In genomic region chr16:14451374-14452046, GRCm38 (mm10) we compare ENCODE assay signal across 10 mouse cellular contexts.
DNase-seq lines count a peak whose midpoint lies in the region; ATAC-seq lines count a peak whose summit lies in the region.
"Had no signal": no experiment of that assay in that cellular context is flagged by ENCODE, and none has a peak within 500 bp of the region (broad histone marks: within the 10 kb centered on the region; RNA-seq: fewer than 3 reads in every experiment).

No protein-coding gene starts in this region.

- H3K36me3 ChIP-seq in kidney, embryonic 16.5 days (ENCODE audit: insufficient read depth, low read length) = peaks cover 7% of the 10 kb centered on the region
- H3K36me3 ChIP-seq in intestine, embryonic 14.5 days (ENCODE audit: control insufficient read depth, insufficient read depth, low read length) = peaks cover 4% of the 10 kb centered on the region; the same call in 1 of the 2 replicates

- no peak overlapping the region for H3K27ac ChIP-seq in kidney, embryonic 16.5 days (ENCODE audit: low read length)
- 0 out of 2 replicates have a peak overlapping the region, but pooled peaks have one; percentile 27 for H3K27ac ChIP-seq in intestine, embryonic 14.5 days (ENCODE audit: low read depth)
- H3K27ac ChIP-seq: macrophage had no signal

- no peaks in the 10 kb centered on the region for H3K9me3 ChIP-seq in kidney, embryonic 16.5 days (ENCODE audit: low read length)
- no peaks in the 10 kb centered on the region for H3K9me3 ChIP-seq in intestine, embryonic 14.5 days (ENCODE audit: control insufficient read depth, low read length)

- H3K4me1 ChIP-seq in kidney, embryonic 16.5 days (ENCODE audit: insufficient read depth, low read length) = no peaks in the 10 kb centered on the region
- no peaks in the 10 kb centered on the region for H3K4me1 ChIP-seq in intestine, embryonic 14.5 days (replicated peaks; ENCODE audit: control insufficient read depth, insufficient read depth, low read length)

- 73% methylated on average over 5 of the region's 5 CpGs for WGBS in kidney, embryonic 16.5 days
- WGBS in intestine, embryonic 14.5 days = 55% methylated on average over 5 of the region's 5 CpGs

- H3K27me3 ChIP-seq in kidney, embryonic 16.5 days (ENCODE audit: insufficient read depth, low read length) = no peaks in the 10 kb centered on the region
- no peaks in the 10 kb centered on the region for H3K27me3 ChIP-seq in intestine, embryonic 14.5 days (replicated peaks; ENCODE audit: control insufficient read depth, insufficient read depth, low read length)

- ATAC-seq in kidney, embryonic 16.5 days (ENCODE audit: low FRiP score, low TSS enrichment) = peak; percentile 66
- ATAC-seq in intestine, embryonic 14.5 days (replicated peaks; ENCODE audit: low FRiP score, low TSS enrichment, low read depth) = peak; percentile 42; the same call in 1 of the 2 replicates

- H3K4me3 ChIP-seq in kidney, embryonic 16.5 days (ENCODE audit: low read length) = no peak overlapping the region
- no peak overlapping the region for H3K4me3 ChIP-seq in intestine, embryonic 14.5 days (ENCODE audit: low read depth, low read length)

- H3K4me2 ChIP-seq in kidney, embryonic 16.5 days (replicated peaks; ENCODE audit: low read depth, low read length) = no peak overlapping the region
- H3K4me2 ChIP-seq in intestine, embryonic 14.5 days (ENCODE audit: low read length) = no peak overlapping the region

- H3K9ac ChIP-seq in kidney, embryonic 16.5 days (replicated peaks; ENCODE audit: low read length) = no peak overlapping the region
- H3K9ac ChIP-seq in intestine, embryonic 14.5 days (ENCODE audit: low read length) = no peak overlapping the region

- DNase-seq in kidney, adult 18-20 months = no peak
- peak; percentile 23 for DNase-seq in right cerebral cortex, adult 18-20 months
- DNase-seq in right cerebral cortex, postnatal 4 days = no peak
- peak; percentile 53 for DNase-seq in intestine, embryonic 14.5 days (ENCODE audit: low spot score)
- DNase-seq in telencephalon, adult 2 months (ENCODE audit: low read depth, low spot score) = peak; percentile 42
- DNase-seq in gastrocnemius, adult 8-10 months (ENCODE audit: low spot score in 2 of 2) = no peak
- no peak for DNase-seq in cerebellum, adult 11 months
- DNase-seq: heart, postnatal 36 days had no signal

Comparison
In these comparisons a context has a peak if more than half of its experiments do, and no peak if none do; other contexts are left out.
1. DNase-seq: peak in right cerebral cortex, adult 18-20 months (single experiment), intestine, embryonic 14.5 days (single experiment) and telencephalon, adult 2 months (single experiment); none in kidney, adult 18-20 months (single experiment), right cerebral cortex, postnatal 4 days (single experiment), gastrocnemius, adult 8-10 months (0 of 2) and cerebellum, adult 11 months (single experiment).